Mouse (Mus musculus): ENCODE measurements around the gene Stard13.

Gene Stard13

DNA sequence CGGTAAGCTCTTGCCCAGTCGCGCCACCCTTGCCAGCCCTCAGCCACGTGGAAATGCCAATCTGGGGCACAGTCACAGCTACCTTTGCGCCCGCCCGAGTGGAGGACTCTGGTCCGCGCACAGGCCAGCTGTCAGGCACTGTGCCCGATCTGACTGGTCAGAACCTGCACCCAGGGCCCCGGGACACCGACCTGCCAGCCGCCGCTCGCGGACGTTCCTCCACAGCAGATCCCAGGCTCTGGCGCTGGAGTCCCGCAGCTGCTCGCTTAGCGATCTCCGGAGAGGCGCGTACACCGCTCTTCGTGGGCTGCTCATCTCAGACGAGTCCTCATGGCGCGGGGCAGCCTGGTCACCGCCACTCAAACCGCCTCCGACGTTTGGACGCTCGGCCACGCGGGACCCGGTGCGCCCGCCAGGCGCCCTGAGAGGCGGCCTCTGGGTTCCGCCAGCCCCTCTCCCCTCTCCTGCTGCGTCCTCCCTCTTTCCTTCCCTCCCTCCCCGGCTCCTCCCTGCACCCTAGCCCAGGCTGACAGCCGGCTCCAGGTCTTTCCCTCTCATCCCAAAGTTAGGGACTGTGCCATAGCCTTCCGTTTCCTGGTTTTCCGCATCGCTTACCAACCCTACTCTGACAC lies at the start of gene Stard13:
Stard13 (minus strand) TSS at position 437 of the 632 bp plus-strand sequence.
- no peak for DNase-seq (ENCODE audit: low read depth, low spot score)

DNA sequence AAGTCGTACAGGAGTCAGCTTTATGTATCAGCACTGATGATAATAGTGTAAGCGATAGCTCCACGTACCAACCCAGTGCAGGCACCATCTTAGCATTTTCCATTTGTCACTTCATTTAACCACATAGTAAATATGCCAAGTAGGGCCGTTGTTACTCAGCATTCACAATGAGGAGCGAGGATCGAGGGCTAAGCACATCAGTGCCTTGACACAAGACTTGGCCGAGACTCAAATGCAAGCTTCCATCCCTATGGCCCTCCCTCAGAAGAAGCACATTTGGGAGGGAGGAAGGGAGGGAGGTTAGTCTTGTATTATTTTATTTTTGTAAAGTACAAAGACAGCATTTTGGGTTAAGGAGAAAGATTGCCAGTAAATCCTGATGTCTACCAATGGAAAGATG lies 45.9 kb upstream of the Stard13 start:
- no peak for DNase-seq (ENCODE audit: low read depth, low spot score)

GRCm38 (mm10) chr5:151277927-151278326 lies 44.3 kb upstream of the Stard13 start:
- no peak for DNase-seq (ENCODE audit: low read depth, low spot score)

DNA sequence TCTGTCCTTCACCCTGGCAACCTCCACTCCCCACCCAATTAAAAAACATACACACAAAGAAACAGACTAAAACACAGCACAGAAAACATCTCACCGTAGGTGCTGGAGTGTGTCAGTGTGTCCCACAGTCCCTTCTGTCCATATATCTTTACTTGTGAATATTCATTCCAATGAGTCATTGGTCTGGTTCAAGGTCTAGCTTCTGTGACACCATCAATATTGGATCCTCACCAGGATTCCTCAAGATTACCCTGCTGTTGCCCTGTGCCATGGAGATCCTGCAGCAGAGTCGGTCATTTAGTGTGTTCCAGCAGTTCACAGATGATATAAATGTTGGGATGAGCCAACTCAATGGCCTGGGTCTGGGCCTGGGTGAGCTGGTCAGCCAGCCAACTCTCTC lies 42.4 kb upstream of the Stard13 start:
- DNase-seq (ENCODE audit: low read depth, low spot score), result no peak

GRCm38 (mm10) chr5:151274265-151274664 lies 40.6 kb upstream of the Stard13 start:
- DNase-seq (ENCODE audit: low read depth, low spot score), result no peak

- no peak for DNase-seq (ENCODE audit: low read depth, low spot score)
These were observed 37.2 kb upstream of the Stard13 start for GRCm38 (mm10) chr5:151270815-151271214.

- no peak for DNase-seq (ENCODE audit: low read depth, low spot score)
These were observed 33.4 kb upstream of the Stard13 start for GRCm38 (mm10) chr5:151266896-151267634.

- no peak for DNase-seq (ENCODE audit: low read depth, low spot score)
These were observed 27.9 kb upstream of the Stard13 start for GRCm38 (mm10) chr5:151261558-151261957.

- no peak for DNase-seq (ENCODE audit: low read depth, low spot score)
These were observed 18.6 kb upstream of the Stard13 start for GRCm38 (mm10) chr5:151252213-151252612.

- no peak for DNase-seq (ENCODE audit: low read depth, low spot score)
These were observed 18.0 kb upstream of the Stard13 start for GRCm38 (mm10) chr5:151251656-151252055.

DNA sequence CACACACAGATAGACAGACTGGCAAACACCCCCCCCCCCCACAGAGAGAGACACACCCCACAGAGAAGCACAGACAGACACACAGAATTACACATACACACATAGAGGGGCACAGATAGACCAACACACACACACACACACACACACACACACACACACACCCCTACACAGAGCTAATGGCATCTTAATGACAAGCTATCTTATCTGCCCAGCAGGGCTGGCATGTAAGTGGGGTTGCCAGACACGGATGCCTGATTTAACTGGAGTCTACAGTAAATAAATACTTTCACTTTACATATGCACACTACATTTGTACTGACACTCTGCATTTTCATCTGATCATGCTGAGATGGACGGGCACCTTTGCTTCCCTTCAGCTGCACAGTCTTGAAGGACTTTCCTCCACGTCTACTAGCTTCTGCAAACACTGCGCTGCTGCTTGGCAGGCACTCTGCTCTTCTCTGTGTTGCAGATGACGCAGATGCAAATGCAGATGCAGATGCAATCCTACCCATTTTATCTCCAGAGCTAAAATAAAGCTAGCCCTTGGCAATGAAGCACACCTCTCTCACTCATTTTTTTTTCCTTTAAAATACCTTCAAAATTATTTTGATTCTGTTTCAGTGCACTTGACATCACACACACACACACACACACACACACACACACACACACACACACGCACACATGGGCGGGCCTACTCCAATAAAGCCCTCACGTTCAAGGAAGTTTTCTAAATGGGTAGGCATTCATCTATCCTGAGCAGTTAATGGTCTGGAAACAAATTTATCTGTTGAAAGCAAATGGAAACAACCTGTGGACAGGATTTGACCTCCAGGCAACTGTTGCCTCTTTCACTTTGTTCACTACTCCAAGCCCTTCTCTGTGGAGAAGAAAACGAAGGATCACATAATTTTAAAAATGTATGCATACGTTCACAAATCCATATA lies 15.3 kb upstream of the Stard13 start:
- DNase-seq (ENCODE audit: low read depth, low spot score), result no peak

- DNase-seq (ENCODE audit: low read depth, low spot score), result no peak
These were observed 14.4 kb upstream of the Stard13 start for GRCm38 (mm10) chr5:151248084-151248483.

DNA sequence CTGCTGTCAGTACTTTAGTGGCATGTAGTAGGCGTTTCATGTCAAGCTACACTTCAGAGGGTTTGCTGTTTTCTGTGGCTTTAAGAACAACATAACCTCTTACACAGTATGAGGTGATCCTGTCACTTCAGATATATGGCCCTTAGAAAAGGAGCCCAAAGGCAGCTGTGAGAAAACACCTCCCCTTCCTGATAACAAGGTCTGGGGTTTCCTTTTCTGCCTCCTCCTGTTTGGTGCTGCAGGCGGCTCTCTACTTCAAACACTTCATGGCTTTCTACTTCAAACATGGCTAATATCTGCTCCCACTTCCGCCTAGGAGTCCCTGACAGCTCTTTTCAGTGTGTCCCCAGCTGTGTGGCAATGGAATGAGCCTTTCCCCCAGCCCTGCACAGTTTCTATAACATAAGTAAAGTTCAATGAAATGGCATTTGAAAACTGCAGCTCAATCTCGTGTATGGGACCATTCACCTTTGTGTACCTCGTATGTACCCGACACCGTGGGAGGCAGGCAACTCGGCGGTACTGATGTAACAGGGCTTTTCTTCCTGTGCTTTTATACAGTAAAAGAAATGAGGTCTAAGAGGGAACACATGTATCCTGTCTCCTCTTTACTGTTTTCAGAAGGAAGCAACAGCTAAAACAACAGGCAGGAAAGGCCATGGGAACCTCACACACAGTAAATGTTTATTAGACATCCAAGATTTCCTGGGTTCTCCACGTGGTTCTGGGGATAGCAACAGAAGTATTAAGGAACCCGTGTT lies 13.7 kb upstream of the Stard13 start:
- no peak for DNase-seq (ENCODE audit: low read depth, low spot score)

GRCm38 (mm10) chr5:151246287-151246686 lies 12.7 kb upstream of the Stard13 start:
- no peak for DNase-seq (ENCODE audit: low read depth, low spot score)

- no peak for DNase-seq (ENCODE audit: low read depth, low spot score)
These were observed 11.9 kb upstream of the Stard13 start for GRCm38 (mm10) chr5:151245571-151245970.

- DNase-seq (ENCODE audit: low read depth, low spot score), result no peak
These were observed 5.1 kb upstream of the Stard13 start for GRCm38 (mm10) chr5:151238730-151239129.

DNA sequence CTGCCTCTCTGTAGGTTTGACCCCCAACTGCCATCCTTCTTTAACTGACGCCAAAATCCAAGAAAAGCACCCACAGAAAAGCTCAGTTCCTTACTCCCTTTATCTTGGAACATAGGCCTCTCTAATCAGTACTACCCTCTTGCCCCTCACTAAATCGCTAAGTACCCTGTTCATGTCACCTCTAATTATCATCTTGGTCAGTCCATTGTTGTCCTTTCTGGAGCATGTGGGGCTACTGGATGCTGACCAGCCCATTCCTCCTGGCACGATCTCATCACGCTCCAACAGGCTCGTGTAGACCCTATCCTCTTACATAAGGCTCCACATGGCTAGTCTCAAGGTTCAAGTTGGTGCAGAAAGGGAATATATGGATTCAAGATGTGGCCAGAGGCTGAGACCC lies 2.8 kb upstream of the Stard13 start:
- DNase-seq (ENCODE audit: low read depth, low spot score), result no peak

DNA sequence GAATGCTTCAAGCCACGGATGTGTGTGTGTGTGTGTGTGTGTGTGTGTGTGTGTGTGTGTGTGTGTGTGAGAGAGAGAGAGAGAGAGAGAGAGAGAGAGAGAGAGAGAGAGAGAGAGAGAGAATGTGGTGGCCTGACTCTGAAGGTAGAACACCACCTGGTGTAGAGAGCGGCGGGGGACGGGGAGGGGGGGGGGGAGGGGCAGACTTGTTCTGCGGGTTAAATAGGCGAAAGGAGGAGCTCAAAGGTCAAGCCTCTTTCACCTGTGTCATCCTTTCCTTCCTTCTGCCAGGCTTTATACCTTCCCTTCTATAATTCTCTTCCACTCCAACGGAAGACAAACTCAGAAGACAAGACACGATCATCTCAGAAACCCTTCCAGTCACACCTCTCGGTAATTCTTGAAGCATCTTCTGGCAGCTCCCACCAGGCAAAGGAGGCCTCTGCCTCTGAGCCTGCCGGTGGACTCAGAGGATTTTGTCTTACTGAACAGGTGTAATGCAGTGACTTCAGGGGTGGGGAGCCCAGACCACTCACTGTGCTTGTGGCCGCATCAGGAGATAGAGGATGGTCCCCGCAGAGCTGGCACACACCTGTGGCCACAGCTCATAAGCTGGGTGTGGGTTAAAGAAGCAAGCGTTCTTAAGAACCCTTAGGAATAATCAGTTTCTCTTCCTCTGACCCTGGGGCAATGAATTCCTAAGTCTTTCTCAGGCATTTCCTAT lies 898 bp downstream of the Stard13 start:
- no peak for DNase-seq (ENCODE audit: low read depth, low spot score)

GRCm38 (mm10) chr5:151231861-151232260 lies 1.8 kb downstream of the Stard13 start:
- no peak for DNase-seq (ENCODE audit: low read depth, low spot score)

DNA sequence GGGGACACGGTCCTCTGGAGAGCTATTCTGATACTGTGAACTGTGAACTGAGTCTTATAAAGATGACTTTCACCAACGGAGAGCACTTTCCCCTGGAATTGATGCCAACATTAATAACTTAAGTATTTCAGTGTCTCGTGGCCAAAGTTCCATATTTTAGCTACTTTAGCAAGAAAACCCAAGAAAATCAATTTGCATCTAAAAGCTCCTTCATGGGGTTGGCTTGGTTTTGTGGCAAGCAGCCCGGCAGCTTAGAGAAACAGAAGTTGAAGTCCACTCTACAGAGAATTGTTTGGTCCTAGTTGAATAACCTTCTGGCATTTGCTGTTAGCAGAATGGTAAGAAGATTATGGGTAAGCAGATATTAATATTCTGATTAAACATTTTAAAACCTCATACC lies 2.2 kb downstream of the Stard13 start:
- no peak for DNase-seq (ENCODE audit: low read depth, low spot score)

GRCm38 (mm10) chr5:151230427-151230826 lies 3.2 kb downstream of the Stard13 start:
- no peak for DNase-seq (ENCODE audit: low read depth, low spot score)
